Mouse (Mus musculus) mesoderm, embryonic 11.5 days (tissue): ENCODE measurements around the gene Rwdd4a.

Experiments
- DNase-seq: peaks from one replicate; pipeline ENCODE4 v3.0.0-alpha.2; 2012; ENCODE audit warnings: low read depth, low spot score

The Rwdd4a gene

GRCm38 (mm10) chr8:47533344-47534125, at the start of gene Rwdd4a, which contains the start of gene Trappc11:
TSS of gene Rwdd4a (plus strand) at chr8:47533664.
TSS of gene Trappc11 (minus strand) at chr8:47533470.
- peak; percentile 98 for DNase-seq

GRCm38 (mm10) chr8:47487231-47487630, 46.2 kb upstream of the Rwdd4a start:
- no peak for DNase-seq

GRCm38 (mm10) chr8:47493106-47493505, 40.4 kb upstream of the Rwdd4a start:
- no peak for DNase-seq

- DNase-seq = no peak
Observed at GRCm38 (mm10) chr8:47494602-47495153, 38.8 kb upstream of the Rwdd4a start.

GRCm38 (mm10) chr8:47495428-47495827, 38.0 kb upstream of the Rwdd4a start:
- DNase-seq = no peak

DNA sequence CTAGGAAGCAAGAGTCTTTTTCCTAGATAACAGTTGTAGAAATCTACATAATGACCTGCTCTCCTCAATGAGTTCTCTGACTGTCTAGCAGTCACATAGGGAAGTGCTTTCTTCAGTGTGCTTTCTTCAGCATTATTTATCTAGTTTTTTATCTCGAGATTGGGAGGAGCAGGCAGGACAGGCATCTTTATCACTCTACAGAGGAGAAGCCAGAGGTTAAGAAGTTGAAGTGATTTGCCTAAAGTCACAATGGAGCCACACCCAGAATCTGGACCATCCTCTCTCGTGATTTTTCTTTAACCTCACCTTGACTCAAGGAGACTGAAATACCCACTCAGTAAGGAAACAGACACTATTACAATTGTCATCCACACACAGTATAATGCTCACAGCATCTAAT, 31.5 kb upstream of the Rwdd4a start:
- no peak for DNase-seq

- no peak for DNase-seq
Observed at GRCm38 (mm10) chr8:47502546-47502945, 30.9 kb upstream of the Rwdd4a start.

DNA sequence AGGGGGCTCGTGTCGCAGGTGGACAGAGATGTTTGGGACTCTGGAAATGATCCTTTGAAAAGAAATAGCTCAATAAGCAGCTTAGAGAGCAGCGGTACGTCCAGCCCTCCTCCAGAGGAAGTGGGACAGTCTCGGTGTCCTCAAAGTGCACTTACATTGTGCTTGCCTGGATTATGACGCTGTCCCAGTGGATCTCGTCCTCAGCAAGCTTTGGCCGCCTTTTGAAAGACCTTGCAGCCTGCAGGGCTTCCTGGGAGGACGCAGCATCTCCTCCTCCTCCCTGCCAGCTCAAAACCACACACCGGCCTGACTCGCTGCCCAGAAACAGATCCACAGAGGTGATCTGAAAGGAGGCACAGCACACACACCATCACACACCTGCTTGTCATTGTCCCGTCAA, 28.0 kb upstream of the Rwdd4a start:
- DNase-seq = no peak

DNA sequence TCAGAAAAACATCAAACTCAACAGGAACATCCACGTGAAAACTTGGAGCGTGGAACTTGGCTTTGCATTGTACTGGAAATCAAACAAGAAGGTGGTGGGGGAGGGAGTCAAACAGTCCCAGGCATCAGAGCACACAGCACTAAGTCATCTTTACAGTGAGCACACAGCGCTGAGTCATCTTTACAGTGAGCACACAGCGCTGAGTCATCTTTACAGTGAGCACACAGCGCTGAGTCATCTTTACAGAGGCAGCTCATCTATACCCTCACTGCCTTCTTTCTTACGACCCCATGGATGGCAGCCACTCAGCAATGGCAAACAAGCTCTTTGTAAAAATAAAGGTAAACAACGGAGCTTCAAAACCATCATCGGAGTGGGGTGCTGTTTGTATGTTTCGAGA, 22.5 kb upstream of the Rwdd4a start:
- DNase-seq = no peak

DNA sequence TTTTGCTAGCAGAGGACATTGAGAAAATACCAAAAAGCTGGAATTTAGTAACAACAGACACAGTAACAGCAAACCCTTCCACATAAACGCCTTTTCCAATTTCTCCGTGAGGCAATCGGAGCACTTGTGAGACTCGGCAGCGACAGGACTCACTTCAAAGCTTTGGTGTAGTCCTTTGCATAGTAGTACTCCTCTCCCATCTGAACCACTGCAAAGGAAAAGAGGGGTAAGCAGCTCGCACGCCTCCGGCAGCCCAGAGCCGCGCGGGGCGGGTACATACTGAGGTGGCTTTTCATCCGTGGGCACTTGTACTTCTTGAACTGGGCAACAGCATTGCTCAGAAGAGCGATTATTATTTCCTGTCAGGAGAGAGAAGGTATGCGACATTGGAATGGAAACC, 19.9 kb upstream of the Rwdd4a start:
- DNase-seq = no peak

DNA sequence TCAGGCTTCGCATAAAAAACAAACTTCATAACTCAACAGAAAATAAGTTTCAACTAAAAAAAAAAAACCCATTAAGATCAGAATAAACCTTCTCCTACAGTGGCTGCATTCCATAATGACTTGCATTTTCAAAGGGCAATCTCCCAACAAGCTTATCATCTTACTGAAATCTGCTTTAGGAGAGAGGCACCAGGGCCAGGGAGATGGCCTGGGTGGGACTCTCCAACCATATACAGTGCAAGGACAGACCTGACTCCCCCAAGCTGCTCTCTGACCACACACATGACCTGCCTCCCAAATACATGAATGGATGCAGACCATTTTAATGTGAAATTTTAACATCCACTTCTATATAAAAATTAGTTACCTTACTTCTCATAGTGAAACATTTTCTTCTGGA, 5.4 kb upstream of the Rwdd4a start:
- DNase-seq = no peak

GRCm38 (mm10) chr8:47538323-47538722, 4.9 kb downstream of the Rwdd4a start:
- DNase-seq = no peak

DNA sequence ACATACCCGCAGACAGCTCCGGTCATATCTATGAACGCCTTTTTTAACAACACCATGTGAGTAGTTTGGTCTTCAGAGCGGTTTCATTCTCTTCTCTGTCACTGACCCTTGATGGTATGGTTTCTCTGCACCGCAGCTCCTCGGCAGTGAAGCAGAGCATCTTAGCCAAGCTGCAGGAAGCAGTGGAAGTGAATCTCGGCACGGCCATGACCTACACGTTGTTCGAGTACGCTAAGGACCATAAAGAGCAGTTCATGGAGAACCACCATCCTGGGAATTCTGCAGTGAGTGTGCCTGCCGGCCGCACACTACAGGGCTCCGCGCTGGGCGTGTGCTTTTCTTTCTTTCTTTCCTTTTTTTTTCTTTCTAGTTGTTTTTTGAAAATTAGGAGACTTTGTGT, 9.3 kb downstream of the Rwdd4a start:
- no peak for DNase-seq

DNA sequence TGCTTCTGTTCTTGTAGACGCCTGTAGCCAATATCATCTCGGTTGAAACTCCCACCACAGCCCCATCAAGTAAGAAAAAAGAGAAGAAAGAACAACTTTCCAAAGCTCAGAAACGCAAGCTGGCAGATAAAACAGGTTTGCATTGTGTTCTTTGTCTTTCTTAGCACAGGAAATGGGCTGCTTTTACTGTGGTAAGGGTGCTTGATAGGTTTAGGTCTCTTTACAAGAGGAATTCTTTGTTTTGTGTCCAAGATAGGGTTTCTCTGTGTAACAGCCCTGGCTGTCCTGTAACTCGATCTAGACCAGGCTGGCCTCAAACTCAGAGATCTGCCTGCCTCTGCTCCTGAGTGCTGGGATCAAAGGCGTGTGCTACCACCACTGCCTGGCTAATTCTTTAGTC, 10.6 kb downstream of the Rwdd4a start:
- DNase-seq = no peak

DNA sequence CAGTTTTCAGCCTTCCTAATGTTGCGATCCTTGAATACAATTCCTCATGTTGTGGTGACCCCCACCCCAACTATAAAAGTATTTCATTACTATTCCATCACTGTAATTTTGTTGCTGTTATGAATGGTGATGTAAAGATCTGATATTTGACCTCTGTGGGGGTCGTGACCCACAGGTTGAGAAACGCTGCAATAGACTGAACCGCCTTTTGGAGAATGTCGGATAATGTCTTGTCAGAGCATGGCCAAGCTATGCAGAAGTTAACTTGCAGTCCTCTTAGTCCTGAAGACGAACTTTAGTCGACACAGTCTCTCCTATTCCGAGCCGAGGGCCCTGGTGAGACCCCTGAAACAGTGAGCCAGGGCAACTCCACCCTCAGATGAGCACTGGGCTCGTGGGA, 13.6 kb downstream of the Rwdd4a start:
- DNase-seq = no peak

GRCm38 (mm10) chr8:47553613-47554012, 20.1 kb downstream of the Rwdd4a start:
- DNase-seq = no peak

DNA sequence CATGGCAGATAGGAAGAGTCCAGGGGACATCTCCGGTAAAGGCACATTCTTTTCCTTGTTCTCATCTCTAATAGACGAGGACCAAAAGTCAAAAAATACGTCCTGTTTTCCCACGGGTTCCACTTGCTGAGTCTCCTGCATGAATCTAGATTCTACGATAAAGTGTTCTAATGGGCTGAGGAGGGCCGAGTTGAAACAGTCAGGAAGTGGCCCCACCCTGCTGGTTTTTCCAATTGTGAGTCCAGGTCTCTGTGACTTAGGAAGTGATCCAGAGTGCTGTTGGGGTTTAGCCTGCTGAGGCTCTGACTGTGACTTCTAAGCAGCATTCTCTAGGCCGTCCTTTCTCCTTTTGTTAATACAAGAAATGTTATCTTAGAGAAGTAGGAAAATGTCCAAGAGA, 23.0 kb downstream of the Rwdd4a start:
- no peak for DNase-seq

DNA sequence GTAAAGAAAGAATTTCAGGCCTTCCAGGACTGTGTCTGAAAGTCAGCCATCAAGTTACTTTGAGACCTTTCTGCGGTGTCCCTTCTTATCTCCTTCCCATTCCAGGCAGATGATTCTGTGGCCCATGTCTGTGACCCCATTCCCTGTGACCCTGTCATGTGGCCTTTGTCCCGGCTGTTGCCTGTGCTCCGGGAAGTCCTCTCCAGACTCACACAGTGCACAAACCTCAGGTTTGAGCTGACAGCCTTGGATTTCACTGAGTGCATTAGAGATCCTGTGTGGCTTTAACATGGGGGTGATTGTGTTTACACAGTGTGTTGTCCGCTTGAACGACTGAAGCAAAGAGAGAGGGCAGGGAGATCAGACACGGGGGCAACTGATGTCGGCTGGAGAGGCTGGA, 24.8 kb downstream of the Rwdd4a start:
- DNase-seq = no peak

DNA sequence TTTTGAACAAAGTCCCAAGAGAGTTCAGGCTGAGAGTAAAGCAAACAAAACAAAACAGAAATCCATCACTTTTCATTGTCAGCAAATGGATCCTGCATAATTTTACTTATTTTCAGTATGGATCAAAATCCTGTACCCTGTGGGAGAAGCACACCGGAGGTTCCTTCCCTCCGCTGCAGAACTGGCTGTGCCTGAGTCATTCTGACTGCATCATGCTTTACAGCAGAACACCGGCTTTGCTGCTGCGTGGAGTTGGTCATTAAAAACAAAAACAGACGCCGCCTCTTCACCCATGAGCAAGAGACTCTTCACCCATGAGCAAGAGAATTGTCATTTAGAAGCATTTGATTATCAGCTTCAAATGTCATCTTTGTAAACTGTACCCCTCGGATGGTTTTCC, 27.3 kb downstream of the Rwdd4a start:
- DNase-seq = no peak

- DNase-seq = no peak
Observed at GRCm38 (mm10) chr8:47566551-47566950, 33.1 kb downstream of the Rwdd4a start.

- no peak for DNase-seq
Observed at GRCm38 (mm10) chr8:47568098-47568497, 34.6 kb downstream of the Rwdd4a start.

DNA sequence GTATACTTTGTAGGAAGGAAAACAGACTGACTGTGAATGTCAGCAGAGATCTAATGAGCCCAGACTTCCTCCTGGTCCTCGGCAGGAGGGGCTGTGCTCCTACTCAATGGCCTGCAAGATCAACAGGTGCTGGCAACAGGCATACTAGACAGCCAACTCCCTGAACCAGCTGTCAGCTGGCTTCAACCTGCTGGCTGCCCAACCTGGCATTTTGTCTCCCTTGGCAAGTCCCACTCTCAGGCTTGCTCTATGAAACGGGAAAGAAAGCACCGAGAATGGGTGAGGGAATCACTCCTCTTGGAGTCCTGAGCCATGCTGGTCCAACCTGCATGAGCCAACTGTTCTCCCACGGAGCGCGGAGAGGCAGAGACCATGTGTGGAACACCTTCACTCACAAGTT, 36.7 kb downstream of the Rwdd4a start:
- DNase-seq = no peak

DNA sequence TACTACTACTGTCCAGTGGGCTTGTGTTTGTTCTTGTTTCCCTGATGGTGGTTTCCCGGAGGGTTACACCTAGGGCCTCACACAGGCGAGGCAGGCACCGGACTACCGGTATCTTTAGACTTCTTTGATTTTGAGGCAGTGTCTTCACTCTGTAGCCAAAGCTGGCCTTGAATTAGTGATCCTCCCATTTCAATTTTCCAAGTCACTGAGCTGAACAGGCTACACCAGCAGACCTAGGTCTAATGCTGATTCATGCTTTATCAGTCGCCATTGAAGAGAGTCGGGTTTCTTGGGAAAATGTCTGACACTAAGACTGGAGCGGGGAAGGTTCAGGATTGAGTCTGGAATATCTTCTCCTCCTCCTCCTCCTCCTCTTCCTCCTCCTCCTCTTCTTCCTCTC, 40.0 kb downstream of the Rwdd4a start:
- no peak for DNase-seq

DNA sequence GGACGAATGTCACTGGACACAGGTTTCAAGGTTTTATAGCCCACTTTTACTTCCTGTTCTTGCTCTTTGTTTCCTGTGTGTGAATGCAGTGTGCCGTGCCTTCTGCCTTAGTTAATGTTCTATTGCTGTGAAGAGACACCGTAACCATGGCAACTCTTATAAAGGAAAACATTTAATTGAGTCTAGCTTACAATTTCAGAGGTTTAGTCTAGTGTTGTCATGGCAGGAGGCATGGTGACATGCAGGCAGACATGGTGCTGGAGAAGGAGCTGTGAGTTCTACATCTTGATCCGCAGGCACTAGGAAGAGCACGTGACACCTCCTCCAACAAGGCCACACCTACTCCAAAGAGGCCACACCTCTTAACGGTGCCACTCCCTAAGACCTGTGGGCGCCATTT, 48.0 kb downstream of the Rwdd4a start:
- DNase-seq = no peak
